Mouse (Mus musculus): ENCODE measurements around the gene Ak5. TPM values are rescaled to one million over a fixed set of nuclear protein-coding genes. Genes with fewer than 3 reads are reported as not detected.

Ak5 gene
- total RNA-seq, 2 experiments from 2014 or later, result 0.16 to 0.33 TPM

GRCm38 (mm10) chr3:152564516-152565113, 103.5 kb downstream of the Ak5 start:
- no peak for DNase-seq

- no peak for DNase-seq
Observed at GRCm38 (mm10) chr3:152563833-152564232, 104.3 kb downstream of the Ak5 start.

DNA sequence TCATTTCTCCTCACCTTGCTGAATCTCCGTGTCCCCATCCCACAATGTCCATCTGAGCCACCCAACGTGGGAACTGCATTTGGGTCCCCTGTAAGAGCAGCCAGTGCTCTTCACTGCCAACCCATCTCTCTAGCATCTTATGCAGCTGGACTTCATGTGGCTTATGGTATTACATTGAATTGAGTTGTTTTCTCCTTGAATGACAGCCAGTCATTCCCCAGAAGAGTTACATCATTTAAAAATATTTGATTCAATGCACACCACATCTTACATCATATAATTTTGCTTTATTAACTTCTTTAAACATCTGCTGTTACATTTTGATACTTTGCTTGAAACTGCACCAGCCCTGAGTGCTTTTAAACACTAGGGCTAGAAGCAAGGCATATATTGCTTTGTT, 106.5 kb downstream of the Ak5 start:
- DNase-seq, result no peak

GRCm38 (mm10) chr3:152559295-152559694, 108.9 kb downstream of the Ak5 start:
- no peak for DNase-seq

- no peak for DNase-seq
Observed at GRCm38 (mm10) chr3:152558106-152558505, 110.1 kb downstream of the Ak5 start.

DNA sequence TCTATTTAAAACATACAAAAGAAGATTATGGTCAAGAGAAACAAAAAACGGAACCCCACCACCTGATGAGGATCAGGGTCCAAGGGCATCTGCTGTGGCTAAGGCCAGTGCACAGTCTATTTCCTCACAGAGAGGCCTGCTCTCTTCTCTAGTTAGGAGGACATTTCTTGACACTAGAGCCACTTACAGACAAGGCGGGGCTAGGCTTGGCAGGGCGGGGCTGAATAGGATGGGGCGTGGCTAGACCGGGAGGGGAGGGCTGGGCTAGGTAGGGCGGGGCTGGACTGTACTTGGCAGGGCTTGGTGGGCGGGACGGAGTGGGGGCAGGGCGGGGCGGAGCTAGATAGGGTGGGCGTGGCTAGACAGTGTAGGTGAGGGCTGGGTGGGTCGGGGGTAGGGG, 110.5 kb downstream of the Ak5 start:
- no peak for DNase-seq

- DNase-seq, result no peak
Observed at GRCm38 (mm10) chr3:152556919-152557318, 111.2 kb downstream of the Ak5 start.

GRCm38 (mm10) chr3:152556435-152556834, 111.7 kb downstream of the Ak5 start:
- DNase-seq, result no peak

GRCm38 (mm10) chr3:152555216-152555615, 112.9 kb downstream of the Ak5 start:
- no peak for DNase-seq

DNA sequence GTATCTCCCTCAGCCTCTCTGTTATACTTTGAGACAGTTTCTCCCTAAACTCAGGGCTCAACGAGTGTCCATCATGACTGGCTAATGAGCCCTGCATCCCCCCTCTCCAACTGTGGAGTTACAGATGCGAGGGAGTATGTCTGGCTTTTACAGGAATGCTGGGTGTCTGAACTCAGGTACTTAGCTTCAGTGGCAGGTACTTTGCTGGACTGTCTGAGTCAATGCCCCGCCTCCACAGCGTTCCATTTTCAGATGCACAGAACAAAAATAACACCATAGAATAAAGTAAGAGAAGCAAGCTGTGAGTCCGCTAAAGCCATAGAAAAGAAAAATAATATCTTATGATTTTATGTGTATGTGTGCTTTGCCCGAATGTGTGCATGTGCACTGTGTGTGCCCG, 113.8 kb downstream of the Ak5 start:
- no peak for DNase-seq

DNA sequence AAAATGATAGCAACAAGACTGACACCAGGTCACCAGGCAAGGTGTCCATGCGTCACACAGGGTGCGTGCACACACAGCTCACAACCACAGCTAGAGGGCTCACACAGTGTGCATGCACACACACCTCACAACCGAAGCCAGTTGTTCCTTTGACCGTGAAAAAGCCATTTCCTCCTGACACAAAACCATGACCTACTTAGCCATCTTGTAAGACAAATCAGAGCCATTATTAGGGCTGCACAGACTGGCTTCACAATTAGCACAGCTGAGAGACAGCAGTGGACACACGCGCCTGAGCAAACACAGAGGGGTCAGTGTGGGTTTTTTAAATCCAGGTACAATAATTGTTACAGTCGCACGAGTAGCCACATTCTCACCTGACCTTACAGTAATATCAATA, 115.5 kb downstream of the Ak5 start:
- no peak for DNase-seq

- DNase-seq, result no peak
Observed at GRCm38 (mm10) chr3:152550528-152551115, 117.5 kb downstream of the Ak5 start.

GRCm38 (mm10) chr3:152550031-152550430, 118.1 kb downstream of the Ak5 start:
- no peak for DNase-seq

- DNase-seq, result no peak
Observed at GRCm38 (mm10) chr3:152544921-152545320, 123.2 kb downstream of the Ak5 start.

GRCm38 (mm10) chr3:152542298-152542697, 125.9 kb downstream of the Ak5 start:
- DNase-seq, result no peak

GRCm38 (mm10) chr3:152530344-152530743, 137.8 kb downstream of the Ak5 start:
- DNase-seq, result no peak

DNA sequence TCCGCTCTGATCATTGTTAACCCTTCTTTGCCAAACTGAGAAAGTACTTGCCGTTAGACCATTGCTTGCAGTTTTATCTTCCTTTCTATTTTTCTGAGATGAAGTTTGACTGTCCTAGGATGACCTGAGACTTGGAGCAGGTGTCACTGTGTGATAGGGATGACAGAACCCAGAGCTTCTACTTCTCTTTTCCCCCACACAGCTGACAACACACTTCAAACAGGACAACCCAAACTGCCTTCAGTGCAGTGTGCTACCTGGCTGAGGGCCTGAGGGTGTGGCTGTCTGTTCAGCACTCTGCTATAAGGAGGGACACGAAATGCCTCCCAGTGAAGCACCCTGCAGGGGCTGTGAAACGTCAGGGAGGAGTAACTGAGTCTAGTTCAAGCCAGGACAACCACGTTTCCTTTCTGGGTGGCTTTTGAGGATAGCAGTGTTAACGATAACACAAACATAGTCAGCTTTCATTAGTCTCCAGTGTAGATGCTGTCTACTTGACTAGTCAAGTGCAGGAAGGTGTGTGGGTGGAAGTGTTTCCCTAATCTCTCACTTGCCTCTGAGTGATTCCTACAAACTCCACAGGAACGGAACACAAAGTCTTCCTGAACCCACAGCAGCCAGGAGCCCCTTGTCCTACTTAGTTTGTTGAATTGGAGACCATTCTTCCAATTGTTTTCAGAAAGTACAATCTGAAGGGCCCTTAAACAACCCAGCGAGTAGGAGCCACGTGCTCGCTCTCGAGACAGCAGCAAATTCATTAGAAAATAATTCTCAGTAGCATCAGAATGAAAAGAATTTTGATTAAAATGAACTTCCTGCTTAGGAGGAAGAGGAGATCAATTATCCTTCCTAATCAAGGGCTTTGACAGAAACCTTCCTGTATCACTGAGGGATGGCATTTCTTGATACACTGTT, 138.8 kb downstream of the Ak5 start:
- DNase-seq, result no peak

- no peak for DNase-seq
Observed at GRCm38 (mm10) chr3:152526721-152527120, 141.4 kb downstream of the Ak5 start.

GRCm38 (mm10) chr3:152523315-152523638, 144.9 kb downstream of the Ak5 start:
- no peak for DNase-seq

DNA sequence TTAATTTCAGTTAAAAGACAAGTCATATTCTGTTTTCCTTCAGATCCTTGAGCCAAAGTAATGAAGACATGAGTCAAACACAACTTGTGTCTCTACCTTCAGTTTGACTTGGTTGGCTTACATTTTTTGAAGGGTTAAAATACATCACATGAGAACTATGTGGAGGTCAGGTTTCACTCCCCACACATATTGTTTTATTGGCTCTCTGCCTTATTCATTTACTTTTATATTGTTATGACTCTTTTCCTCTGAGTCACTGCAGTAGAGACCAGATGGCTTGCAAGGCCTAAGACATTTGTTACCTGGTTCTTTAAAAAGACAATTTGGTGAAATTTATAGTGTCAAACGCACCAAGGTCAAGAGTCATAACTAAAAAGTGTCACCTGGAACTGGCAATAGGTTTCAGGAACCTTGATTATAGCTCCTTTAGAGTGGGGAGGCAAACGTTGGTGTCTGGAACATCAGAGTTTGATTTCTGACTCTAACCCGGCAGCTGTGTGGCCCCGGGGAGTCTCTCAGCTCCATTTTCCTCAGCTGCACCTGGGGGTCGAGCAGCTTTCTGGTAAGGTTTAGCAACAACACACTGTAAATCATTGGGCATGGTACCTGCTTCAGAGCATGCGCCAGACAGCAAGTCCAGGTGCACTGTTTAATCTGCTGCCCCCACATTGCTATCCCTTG, 145.4 kb downstream of the Ak5 start:
- no peak for DNase-seq

- DNase-seq, result no peak
Observed at GRCm38 (mm10) chr3:152521054-152521453, 147.1 kb downstream of the Ak5 start.

GRCm38 (mm10) chr3:152520074-152520473, 148.1 kb downstream of the Ak5 start:
- DNase-seq, result no peak

- no peak for DNase-seq
Observed at GRCm38 (mm10) chr3:152519556-152519955, 148.6 kb downstream of the Ak5 start.

All from gastrocnemius, postnatal 25 days (tissue).